Mouse (Mus musculus) urinary bladder, postnatal 36 days (tissue): ENCODE measurements around the gene Serinc4.
"Not testable (repeated sequence)": the region's sequence is repeated elsewhere in the genome, so short reads cannot be mapped to it uniquely, and the experiment has no call there.

Source experiments
- DNase-seq, 2 experiments: peaks; one replicate each; pipeline ENCODE4 v3.0.0; 2022; ENCODE audit warnings: low spot score in 2 of 2, mixed read lengths in 1 of 2

The Serinc4 gene

DNA sequence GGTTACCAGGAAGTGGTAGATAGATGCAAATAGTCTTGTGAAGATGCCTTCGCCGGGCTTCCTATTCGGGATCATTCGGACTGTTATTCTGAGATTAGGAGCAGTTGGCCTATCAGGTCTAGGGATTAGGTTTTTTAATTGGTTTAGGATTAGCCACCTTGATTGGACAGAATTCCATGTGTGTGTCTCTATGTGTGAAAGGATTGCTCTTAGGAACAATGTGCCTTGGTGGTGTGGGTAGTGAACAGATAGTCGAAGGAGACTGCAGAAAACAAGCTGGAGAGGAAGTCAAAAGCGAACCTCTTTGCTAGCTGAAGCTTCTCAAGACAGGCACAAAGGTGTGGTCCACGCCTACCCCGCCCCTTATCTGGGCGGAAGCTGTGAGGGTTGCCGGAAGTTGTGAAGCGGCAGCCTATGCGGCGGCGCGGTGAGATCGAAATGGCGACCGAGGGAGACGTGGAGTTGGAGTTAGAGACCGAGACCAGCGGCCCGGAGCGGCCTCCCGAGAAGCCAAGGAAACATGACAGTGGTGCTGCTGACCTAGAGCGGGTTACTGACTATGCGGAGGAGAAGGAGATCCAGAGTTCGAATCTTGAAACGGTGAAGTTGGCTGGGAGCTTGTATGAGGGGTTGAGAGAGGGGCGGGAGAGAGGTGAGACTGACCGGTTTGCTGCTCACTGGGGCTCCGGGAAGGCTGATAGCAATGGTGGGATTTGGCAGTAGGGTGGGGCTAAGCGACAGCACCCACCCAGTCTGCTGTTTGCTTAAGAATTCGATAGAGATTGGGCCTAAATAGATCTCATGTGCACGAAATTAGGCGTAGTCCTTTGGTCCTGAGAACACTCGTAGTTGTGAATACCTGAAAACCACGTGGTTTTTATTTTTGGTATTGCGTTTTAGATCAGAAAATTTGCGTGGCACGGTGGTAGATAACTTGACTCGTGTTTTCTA lies at the start of gene Serinc4:
Serinc4 (minus strand) TSS at position 90 of the 951 bp plus-strand sequence.
- peak; percentile 76 to 86 for DNase-seq

- not testable (repeated sequence) for DNase-seq
These were observed 45.0 kb upstream of the Serinc4 start for GRCm38 (mm10) chr2:121501550-121501949.

GRCm38 (mm10) chr2:121484403-121484802 lies 27.8 kb upstream of the Serinc4 start:
- DNase-seq: not testable (repeated sequence)

DNA sequence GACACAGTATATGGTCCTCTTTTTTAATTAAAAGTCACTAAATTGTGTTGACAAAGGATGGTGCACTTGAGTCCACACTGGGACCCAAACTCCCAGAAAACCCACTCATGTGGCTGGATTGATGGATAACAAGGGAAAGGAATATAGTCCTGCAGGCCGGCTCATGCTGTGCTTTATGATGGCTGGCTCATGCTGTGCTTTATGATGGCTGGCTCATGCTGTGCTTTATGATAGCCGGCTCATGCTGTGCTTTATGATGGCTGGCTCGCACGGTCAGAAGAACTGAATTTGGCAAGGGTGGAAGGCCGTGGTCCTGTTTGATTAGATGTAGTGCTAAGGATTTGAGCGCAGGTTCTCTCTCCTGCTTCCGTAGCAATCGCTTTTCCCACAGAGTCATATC lies 27.0 kb upstream of the Serinc4 start:
- DNase-seq: no peak

DNA sequence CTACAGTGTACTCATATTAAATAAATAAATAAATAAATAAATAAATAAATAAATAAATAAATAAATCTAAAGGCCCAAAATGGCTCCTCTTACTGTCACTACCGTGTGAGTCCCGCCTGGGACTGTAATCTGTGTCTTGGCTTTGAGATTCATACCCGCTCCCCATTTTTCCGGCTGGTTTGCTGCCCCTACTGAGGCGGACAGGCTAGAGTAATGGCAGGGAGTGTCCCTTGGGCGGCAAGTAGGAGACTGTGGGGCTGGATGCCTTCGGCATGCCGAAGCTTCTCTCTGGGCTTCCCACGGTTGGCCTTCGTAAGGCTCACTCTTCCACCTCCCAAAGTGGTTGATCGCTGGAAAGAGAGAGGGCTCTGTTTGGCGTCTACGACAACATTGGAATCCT lies 24.3 kb upstream of the Serinc4 start:
- not testable (repeated sequence) for DNase-seq

DNA sequence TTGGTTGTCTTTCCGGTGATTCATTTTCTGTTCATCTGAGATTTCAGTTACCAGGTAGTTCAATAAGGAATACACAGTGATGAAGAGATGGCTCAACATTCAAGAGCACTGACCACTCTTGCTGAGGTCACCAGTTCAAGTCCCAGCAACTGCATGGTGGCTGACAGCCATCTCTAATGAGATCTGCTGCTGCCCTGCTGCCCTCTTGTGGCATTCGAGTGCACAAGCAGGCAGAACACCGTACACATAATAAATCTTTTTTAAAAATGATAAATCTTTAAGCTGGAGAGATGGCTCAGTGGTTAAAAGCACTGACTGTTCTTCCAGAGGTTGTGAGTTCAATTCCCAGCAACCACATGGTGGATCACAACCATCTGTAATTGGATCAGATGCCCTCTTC lies 23.9 kb upstream of the Serinc4 start:
- DNase-seq: no peak

- no peak for DNase-seq
These were observed 21.1 kb upstream of the Serinc4 start for GRCm38 (mm10) chr2:121477491-121478266.

- DNase-seq: not testable (repeated sequence)
These were observed 18.7 kb upstream of the Serinc4 start for GRCm38 (mm10) chr2:121475306-121475705.

GRCm38 (mm10) chr2:121474180-121474535 lies 17.6 kb upstream of the Serinc4 start:
- DNase-seq: no peak

DNA sequence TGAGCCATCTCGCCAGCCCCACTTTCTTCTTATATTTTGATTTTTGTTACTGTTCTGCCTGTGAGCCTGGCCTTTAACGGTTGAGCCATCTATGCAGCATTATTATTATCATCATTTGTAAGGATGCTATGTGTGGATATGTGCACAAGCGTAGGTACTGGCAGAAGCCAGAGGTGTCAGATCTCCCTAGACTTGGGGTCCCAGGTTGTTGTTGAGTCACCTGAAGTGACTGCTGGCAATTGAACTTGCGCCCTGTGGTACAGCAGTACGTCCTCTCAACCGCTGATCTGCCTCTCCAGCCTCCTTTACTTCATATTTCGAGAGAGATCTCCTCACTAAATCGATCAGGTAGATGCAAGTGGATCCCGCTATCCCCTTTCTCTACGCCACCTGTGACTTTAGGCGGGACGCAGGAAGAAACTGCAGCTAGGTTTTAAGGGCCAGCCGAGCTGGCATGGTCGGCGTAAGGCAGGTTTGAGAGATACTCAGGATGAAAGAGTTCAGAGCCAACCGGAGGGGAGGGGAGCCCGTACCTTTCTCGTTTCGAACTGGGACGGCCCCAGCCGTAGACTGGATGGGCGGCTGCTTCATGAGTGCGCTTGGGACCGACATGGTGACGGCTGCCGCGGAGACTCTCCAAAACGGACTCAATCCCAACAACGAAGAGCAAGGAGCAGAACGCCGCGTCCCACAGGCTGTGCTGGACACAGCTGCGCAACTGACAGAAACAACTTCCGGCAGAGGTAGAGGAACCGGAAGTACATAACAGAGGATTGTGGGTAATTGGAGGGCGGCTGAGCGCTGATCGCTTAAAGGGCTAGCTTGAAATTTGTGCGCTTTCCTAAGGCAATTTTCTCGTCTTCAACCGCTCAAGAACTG lies 17.0 kb upstream of the Serinc4 start, which contains the start of gene Mfap1b:
Mfap1b (minus strand) TSS at position 767 of the 879 bp plus-strand sequence.
- DNase-seq: peak; percentile 67 to 79

DNA sequence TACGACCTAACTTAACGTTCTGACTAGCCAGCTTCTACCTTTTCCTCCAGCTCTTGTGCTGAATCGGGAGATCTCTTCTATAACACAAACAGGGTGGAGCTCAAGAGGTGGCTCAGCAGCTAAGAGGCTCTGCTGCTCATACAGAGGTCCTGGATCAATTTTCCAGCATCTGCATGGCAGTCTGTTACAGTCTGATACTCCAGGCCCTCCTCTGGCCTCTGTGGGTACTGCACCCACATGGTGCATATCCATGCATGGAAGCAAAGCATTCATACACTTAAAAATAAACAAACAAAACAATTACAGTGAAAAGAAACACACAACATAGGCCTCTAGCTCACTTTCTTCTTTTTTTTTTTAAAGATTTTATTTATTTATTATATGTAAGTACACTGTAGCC lies 16.2 kb upstream of the Serinc4 start:
- DNase-seq: not testable (repeated sequence)

GRCm38 (mm10) chr2:121468982-121469381 lies 12.4 kb upstream of the Serinc4 start:
- DNase-seq: not testable (repeated sequence)

GRCm38 (mm10) chr2:121460071-121460470 lies 3.5 kb upstream of the Serinc4 start:
- DNase-seq: no peak

DNA sequence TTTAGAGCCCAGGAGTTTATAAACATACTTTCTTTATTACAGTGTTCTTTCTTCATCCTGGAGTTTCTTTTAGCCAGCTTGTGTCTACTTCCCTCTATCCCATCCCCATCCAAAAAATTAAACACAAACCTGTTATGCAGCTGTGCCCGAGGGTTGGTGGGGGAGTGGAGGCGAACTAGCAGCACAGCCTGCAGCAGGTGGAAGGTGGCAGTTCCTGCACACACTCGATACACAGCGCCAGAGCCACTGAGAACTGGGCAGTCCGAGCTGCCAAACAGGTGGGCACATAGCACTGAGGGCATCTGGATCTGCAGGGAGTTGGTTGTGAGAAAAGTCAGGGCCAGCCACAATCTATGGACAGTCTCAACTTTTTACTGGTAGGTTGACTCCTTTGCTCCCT lies 1.0 kb downstream of the Serinc4 start:
- no peak for DNase-seq

DNA sequence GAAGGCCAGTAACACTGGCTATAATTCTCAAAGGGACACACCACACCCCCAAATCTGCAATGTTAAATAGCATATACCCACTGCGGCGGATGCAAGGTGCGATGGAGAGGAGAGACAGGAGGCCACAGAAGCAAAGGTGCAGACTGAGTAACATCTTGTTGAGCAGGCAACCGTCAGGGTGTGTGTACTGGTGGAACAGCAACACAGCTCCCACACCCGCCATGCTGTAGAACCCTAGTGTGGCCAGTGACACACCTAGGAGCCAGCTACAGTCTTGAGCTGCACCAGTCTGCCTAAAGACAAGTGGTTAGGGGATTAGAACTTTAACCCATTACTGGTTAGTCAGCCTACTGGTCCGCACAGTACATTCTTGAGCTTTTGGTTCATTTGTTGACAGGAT lies 2.7 kb downstream of the Serinc4 start:
- no peak for DNase-seq

DNA sequence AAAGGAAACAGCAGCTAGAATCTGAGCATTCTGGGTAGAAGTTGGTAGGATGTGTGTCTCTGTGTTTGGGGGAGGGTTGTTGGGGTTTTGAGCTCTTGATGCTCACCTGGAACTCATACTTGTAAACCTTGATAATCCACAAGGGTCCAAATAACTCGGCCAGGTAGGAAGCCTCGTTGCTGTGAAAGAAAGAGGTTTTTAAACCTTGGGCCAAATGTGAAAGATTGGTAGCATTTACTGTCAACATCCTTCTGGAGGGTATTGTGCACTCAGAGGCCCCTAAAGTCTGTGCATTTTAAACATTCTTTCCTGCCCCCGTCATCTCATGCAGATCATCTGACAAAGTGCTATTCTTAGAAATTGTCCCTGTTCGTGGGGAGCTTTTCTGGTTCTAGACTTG lies 3.6 kb downstream of the Serinc4 start, which contains the start of gene Hypk:
Hypk (plus strand) TSS at position 301 of the 400 bp plus-strand sequence.
- DNase-seq: no peak

GRCm38 (mm10) chr2:121452361-121452760 lies 4.2 kb downstream of the Serinc4 start:
- no peak for DNase-seq

- peak in 1 of 2 experiments; percentile 15 for DNase-seq
These were observed 6.5 kb downstream of the Serinc4 start for GRCm38 (mm10) chr2:121450093-121450492.

DNA sequence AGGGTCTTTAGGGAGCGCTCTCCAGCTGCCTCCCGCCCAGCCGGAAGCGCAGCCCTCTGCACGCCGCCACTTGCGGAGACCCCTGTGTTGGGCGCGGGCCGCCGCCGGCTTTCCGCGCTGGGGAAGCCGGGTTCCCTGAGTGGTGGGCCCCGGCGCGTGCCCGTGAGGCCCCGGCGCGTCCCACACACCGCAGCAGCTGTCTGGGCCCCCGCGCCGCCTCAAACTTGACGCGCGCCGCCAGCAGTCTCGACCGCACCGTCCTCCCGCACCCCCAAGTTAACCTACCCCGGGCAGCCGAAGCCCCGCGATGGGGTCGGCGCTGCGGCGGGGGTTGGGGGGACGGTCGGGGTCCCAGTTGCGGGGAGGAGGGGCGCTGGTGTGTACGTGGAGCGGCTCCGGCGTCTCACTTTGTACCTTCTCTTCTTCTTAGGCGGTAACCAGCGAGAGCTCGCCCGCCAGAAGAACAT lies 7.0 kb downstream of the Serinc4 start:
- peak in 1 of 2 experiments; percentile 14 for DNase-seq

DNA sequence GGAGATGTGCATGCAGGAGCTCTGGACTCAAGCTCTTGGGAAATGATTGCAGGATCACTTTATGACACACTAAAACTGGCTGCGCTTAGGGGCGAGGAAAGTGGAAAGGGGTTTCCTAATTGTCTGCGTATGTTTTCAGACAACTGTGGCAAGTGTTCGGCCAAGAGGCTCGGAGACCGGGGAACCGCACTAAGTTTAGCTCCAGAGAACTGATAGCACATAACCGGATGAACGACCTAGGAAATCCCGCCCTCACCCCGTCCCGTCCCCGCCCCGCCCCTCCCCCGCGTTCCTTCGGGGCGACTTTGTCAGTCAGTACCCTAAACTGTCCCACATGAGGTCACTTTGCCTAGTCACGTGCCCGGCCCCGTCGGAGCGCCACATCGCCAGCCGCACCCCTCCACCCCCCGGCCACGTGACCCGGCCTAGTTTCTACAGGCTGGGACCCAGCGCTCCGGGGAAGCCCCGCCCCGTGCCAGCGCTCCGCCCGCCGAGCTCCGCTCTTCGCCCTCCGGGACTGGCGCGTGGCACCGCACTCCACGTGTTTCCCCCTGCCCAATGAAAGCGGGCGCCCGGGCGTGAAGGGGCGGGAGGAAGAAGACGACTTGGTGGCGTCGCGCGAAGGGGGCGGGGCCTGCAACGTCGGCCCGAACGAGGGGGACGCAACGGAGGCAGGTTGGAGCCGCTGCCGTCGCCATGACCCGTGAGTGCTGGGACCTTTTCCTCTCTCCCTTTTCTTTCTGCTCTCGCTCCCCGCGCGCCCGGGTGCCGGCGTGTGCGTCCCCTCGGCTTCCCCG lies 7.6 kb downstream of the Serinc4 start, which contains the start of gene Serf2:
Serf2 (plus strand) TSS at position 457 of the 797 bp plus-strand sequence.
- DNase-seq: peak; percentile 99 to 100
